Mouse (Mus musculus) retina, embryonic 14.5 days (tissue): ENCODE data around the gene Tbl1x.
"Not testable (repeated sequence)": the region's sequence is repeated elsewhere in the genome, so short reads cannot be mapped to it uniquely, and the experiment has no call there.

Source experiments
- DNase-seq: peaks from one replicate; pipeline ENCODE4 v3.0.0-alpha.2; 2015; ENCODE audit warnings: low spot score

Gene Tbl1x

GRCm38 (mm10) chrX:77510371-77511300 is at the start of gene Tbl1x:
TSS of gene Tbl1x (plus strand) at chrX:77511013.
- DNase-seq, result peak; percentile 80

DNA sequence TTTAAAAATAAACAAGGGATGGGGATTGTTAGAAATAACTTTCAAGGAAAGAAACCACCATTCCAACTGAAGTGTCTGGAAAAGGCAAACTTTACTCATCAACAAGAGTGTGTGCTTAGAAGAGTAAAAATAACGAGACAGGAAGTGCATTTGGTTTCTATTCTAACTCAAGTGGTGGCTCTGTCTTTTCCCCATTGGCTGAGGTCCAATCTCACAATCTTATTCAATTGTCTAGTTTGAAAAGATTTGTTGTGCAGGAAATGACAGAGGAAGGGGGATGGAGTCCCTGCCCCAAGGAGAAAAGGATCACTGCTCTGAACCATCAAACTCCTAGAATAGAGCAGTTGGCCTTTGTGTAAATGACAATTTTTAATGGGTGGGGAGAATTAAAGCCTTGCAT is 41.6 kb upstream of the Tbl1x start:
- no peak for DNase-seq

DNA sequence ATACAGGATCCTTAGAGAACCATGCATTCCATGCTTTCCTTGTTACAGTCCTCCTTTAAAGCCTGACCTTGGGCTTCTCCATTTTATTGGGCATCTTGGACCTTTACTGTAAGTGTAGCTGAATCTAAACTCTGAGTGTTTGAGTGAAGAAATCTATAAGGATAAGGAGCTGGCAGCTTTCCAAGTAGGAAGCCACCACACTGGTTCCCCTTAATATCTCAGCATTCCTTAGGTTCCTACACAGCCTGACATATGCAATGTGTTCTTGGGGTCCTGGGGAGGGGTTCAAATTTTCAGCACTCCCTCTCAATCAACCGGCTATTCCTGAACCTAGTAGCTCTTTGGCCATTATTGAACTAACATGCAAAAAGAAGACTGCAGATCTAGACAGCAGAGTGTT is 38.0 kb upstream of the Tbl1x start:
- DNase-seq, result no peak

DNA sequence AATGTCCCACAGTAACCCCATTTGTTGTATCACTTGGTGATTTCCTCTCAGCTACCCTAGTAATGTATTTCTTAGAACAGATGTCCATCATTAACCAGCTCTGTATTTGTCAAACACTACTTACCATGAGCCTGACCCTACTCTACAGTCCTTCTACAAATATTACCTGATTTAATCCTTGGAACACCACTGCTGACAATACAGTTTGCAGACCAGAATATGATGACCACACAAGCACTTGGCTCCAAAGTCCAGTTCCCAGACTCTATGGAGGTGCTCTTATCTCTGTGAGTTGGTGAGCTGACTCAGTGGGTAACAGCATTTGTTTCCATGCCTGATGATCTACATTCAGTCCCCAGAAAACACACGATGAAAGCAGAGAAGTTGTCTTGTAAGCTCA is 37.3 kb upstream of the Tbl1x start:
- DNase-seq, result no peak

- no peak for DNase-seq
Observed at GRCm38 (mm10) chrX:77474551-77474950, 36.3 kb upstream of the Tbl1x start.

GRCm38 (mm10) chrX:77477526-77477925 is 33.3 kb upstream of the Tbl1x start:
- DNase-seq, result no peak

GRCm38 (mm10) chrX:77487922-77488799 is 22.7 kb upstream of the Tbl1x start:
- no peak for DNase-seq

DNA sequence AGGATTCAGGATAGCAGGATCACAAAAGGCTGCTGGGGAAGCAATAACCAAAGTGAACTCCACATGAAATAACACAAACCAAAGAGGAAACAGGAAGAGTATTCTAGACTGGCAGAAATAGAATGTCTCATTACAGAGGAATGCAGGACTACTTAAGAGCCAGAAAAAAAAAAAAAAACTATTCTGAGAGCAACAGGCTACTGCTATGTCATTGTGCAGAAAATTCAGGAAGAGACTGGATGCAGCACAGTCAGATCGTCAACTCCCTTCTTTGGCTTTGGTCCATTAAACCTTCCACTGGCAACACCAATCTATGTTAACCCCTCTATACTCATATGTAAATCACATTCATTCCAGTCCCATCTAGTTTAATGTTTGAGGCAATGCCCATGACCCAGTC is 20.7 kb upstream of the Tbl1x start:
- DNase-seq, result no peak

DNA sequence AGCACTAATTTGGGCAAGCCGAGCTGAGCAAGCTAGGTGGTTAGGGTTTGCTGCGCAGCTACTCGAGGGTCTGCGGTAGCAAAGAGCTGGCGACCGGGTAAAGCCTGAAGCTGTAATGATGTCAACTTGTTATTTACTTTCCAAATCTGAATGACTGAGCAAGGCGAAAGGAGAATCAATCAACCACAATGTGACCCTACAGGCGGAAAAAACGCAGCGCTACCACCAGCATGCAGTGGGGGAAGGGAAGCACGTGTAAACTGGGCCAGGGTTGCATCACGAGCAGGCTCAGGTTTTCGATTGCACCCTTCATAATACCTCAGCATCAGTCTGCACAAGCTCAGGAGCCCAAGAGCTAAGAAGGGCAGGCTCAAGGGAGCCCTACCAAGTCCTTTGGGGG is 1.7 kb upstream of the Tbl1x start:
- peak; percentile 93 for DNase-seq

DNA sequence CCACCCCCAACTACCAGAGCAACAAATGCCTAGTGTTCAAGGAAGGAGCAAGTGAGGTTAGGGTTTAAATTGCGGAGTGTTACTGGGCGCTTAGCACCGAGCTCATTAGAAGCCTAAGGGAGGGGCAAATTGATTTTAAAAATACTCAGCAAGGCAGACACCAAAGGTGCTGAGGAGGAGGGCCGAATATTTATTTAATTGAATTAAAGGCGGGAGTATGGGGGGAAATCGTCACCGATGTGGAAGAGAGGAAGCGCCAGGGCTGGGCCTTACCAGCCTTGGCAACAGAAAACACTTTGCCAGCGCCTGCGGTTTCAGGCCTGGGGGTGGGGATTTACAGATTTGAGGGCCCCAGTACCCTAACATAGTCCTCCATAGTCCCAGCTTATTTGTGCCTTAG is 1.0 kb upstream of the Tbl1x start:
- DNase-seq, result peak; percentile 55

DNA sequence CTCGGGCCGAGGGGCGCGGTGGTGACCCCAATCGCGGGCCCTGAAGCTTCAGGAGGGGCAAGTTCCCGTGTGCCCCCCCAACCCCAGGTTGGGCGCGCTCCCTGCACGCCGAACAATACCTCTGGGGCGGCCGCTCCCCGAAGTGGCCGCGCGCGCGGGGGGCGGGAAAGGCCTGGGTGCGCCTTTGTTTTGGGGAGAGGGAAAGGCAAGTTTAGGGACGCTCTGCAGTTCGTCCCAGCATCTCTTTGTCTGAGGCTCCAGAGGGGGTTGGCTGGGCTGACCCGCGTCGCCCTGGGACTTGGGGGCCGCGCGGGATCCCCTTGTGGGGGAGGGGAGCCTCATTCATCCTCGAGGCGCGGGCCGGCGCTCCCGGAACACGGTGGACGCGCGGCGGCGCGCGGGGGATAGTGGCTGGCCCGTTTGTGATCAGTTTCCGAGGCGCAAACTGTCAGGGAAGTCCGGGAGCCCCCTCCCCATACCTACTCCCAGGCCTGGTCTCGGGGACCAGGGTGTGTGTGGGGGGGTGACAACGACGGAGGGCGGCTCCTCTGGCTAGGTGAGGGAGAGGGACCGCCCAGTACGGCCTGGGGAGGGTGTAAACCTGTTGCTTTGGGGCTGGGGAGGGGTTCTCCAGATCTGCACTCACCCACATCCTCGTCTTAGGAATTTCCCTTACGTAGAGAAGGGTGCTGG is 634 bp downstream of the Tbl1x start:
- peak; percentile 62 for DNase-seq

- DNase-seq, result peak; percentile 16
Observed at GRCm38 (mm10) chrX:77511994-77512485, 1.2 kb downstream of the Tbl1x start.

- no peak for DNase-seq
Observed at GRCm38 (mm10) chrX:77517274-77518085, 6.7 kb downstream of the Tbl1x start.

GRCm38 (mm10) chrX:77518929-77519328 is 8.1 kb downstream of the Tbl1x start:
- DNase-seq, result no peak

DNA sequence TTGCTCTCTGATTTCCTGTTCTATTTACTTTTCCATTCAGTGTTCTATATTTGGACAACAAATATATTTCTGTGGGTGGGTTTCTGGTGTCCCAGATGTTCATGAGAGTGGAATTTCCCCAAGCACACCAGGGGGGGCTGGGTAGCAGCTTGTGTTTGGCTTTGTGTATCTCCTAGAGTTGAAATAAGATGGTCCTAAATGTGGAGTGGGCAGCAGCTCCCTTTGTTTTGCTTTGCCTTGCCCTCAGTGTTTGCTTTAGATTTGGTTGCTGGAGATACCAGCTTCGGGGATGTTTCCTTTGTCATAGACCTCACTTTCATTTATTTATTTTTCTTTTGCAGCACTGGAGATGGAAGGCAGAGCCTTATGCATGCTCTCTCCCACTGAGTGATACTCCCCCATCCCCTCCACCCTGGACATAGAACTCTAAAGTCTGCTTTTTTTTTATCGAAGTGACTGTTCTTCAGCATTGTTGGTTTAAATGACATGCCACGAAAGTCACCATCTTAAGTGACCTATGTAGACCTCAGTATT is 12.1 kb downstream of the Tbl1x start:
- DNase-seq, result no peak

DNA sequence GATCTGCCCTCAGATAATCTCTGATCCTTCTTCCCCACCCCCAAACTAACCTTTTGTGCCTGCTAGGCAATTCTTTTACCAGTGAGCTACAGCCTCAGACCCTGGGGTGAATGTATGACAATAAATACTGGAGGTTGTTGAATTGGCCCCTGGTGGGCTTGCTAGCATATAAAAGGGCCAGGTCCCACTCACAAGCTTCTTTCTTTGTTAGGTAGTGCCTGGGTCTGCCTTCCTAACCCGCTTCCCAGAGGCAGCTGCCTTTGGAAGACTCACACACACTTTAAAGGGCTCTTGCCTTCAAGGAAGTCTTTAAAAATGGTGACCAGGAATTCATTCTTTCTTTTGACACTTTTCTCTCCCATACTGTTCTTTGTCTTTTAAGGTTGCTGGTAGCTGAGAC is 14.4 kb downstream of the Tbl1x start:
- DNase-seq, result no peak

- no peak for DNase-seq
Observed at GRCm38 (mm10) chrX:77528401-77528800, 17.6 kb downstream of the Tbl1x start.

GRCm38 (mm10) chrX:77530997-77531396 is 20.2 kb downstream of the Tbl1x start:
- DNase-seq, result no peak

GRCm38 (mm10) chrX:77533922-77534321 is 23.1 kb downstream of the Tbl1x start:
- no peak for DNase-seq

- DNase-seq, result not testable (repeated sequence)
Observed at GRCm38 (mm10) chrX:77539770-77540169, 29.0 kb downstream of the Tbl1x start.

GRCm38 (mm10) chrX:77544003-77544402 is 33.2 kb downstream of the Tbl1x start:
- no peak for DNase-seq
